Mouse (Mus musculus) lung, postnatal 0 days (tissue): Measurements from ENCODE around the gene Nomo1. TPM values are rescaled to one million over a fixed set of nuclear protein-coding genes. Genes with fewer than 3 reads are reported as not detected.
A peak's percentile ranks its signal among the peaks of the same experiment; 100 is the strongest.

Source experiments
- ATAC-seq: fragments of 200-750 bp; cut with Nextera tagmentation; 2 replicates; pipeline ENCODE4 v1.8.0; 2017; ENCODE audit warnings: moderate library complexity
- DNase-seq: peaks from one replicate; pipeline ENCODE4 v3.0.0-alpha.2; 2016; ENCODE audit warnings: low spot score
- H3K27ac ChIP-seq: fragments of 300-500 bp; sonication (generic); 2 replicates; pipeline ENCODE4 v1.5.1; 2014; ENCODE audit warnings: antibody characterized with exemption, mild to moderate bottlenecking, low read length, mixed read lengths
- H3K27me3 ChIP-seq: fragments of 300-500 bp; sonication (generic); replicated peaks from 2 replicates; pipeline ENCODE4 v1.6.1; 2014; ENCODE audit warnings: low read length, mixed read lengths; ENCODE audit not compliant: insufficient read depth
- H3K36me3 ChIP-seq: fragments of 300-500 bp; sonication (generic); 2 replicates; pipeline ENCODE4 v1.6.1; 2014; ENCODE audit warnings: low read length, mixed read lengths; ENCODE audit not compliant: insufficient read depth
- H3K4me1 ChIP-seq: fragments of 300-500 bp; sonication (generic); 2 replicates; pipeline ENCODE4 v1.6.1; 2014; ENCODE audit warnings: antibody characterized with exemption, low read depth, low read length, mixed read lengths; ENCODE audit not compliant: insufficient read depth
- H3K4me2 ChIP-seq: fragments of 300-500 bp; sonication (generic); replicated peaks from 2 replicates; pipeline ENCODE4 v1.6.1; 2014; ENCODE audit warnings: low read depth, mild to moderate bottlenecking, low read length, moderate library complexity, mixed read lengths
- H3K4me3 ChIP-seq: fragments of 300-500 bp; sonication (generic); 2 replicates; pipeline ENCODE4 v1.5.1; 2014; ENCODE audit warnings: low read depth, low read length
- H3K9ac ChIP-seq: fragments of 300-500 bp; sonication (generic); replicated peaks from 2 replicates; pipeline ENCODE4 v1.6.1; 2014; ENCODE audit warnings: low read depth, mild to moderate bottlenecking
- H3K9me3 ChIP-seq: fragments of 300-500 bp; sonication (generic); 2 replicates; pipeline ENCODE4 v1.6.1; 2016; ENCODE audit warnings: low read length, mixed read lengths
- CTCF ChIP-seq: IDR thresholded peaks from 2 replicates; pipeline ENCODE4 v1.5.1; 2016; ENCODE audit warnings: antibody characterized with exemption, mild to moderate bottlenecking
- EP300 ChIP-seq: IDR thresholded peaks from 2 replicates; pipeline ENCODE4 v1.6.1; 2016; ENCODE audit warnings: antibody characterized with exemption, mild to moderate bottlenecking, control low read depth
- WGBS: fragments of 180-500 bp; shearing (Covaris S2); extraction: QIAGEN DNeasy Blood & Tissue Kit; methylation state at CpG from one replicate; pipeline ENCODE4 v1.1.7; 2014; 5-methylcytosine and 5-hydroxymethylcytosine counted together
- polyA plus RNA-seq: library from polyadenylated mRNA; unstranded; fragments of >200 nt; fragmentation: Nextera tagmentation; extraction: Ambion mirVana; gene quantifications from 2 replicates; pipeline ENCODE4 v1.2.1, GENCODE M21; 2015

The Nomo1 gene
- polyA plus RNA-seq, 1 experiment from 2014 or later: 17.8 TPM

- no peak overlapping the region for H3K4me3 ChIP-seq
- no peaks in the 10 kb centered on the region for H3K4me1 ChIP-seq
- no peaks in the 10 kb centered on the region for H3K27me3 ChIP-seq
- H3K4me2 ChIP-seq: no peak overlapping the region
- no peak overlapping the region for H3K27ac ChIP-seq
- no peaks in the 10 kb centered on the region for H3K9me3 ChIP-seq
- WGBS: 48% methylated on average over 6 of the region's 6 CpGs
- TF ChIP-seq CTCF (no peak), EP300 (no peak)
- ATAC-seq: no peak
- H3K36me3 ChIP-seq: no peaks in the 10 kb centered on the region
- DNase-seq: no peak
- H3K9ac ChIP-seq: no peak overlapping the region
Measured at GRCm38 (mm10) chr7:46124460-46124859, 91.0 kb downstream of the Nomo1 start.

DNA sequence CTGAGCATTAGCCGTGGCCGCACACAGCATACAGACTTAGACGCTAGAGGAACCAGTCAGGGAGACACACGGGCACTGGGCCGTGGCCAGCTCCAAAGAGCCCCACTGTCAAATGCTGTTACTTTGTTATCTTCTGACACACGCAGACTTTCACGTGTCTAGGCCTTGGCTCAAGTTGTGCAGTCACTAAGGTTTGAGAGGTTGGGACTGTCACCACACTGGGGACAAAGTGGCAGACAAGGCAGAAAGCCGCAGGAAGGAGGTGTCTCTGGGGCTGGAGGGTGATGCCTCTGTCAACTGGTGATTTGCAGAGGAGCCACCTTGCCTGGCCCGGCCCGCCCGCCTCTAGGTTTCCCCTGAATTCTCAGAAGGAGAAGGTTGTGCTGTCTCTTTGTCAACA is 91.8 kb downstream of the Nomo1 start:
- no peak for ATAC-seq
- TF ChIP-seq EP300 (no peak), CTCF (no peak)
- H3K4me3 ChIP-seq: no peak overlapping the region
- H3K9me3 ChIP-seq: no peaks in the 10 kb centered on the region
- no peak overlapping the region for H3K9ac ChIP-seq
- H3K4me2 ChIP-seq: no peak overlapping the region
- no peaks in the 10 kb centered on the region for H3K36me3 ChIP-seq
- H3K27me3 ChIP-seq: no peaks in the 10 kb centered on the region
- DNase-seq: no peak
- 68% methylated on average over 11 of the region's 11 CpGs for WGBS
- no peaks in the 10 kb centered on the region for H3K4me1 ChIP-seq
- no peak overlapping the region for H3K27ac ChIP-seq

DNA sequence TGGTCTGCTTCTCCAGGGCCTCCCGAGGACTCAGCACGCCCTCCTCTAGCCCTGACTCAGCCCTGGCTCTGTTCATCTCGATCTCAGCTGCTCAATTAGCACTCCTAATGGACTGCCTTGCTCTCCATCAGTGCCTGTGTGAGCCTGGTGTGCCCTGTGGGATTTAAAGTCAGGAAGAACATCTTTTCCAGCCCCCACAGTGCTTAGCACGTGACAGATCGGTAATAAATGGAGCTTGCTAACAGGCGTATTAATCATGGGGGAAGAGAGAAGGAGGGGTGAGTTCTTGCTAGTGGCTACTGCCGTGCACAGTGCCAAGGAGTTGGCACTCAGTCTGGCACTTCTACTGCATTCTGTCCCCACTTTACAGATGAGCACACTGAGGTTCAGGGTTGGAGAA is 94.7 kb downstream of the Nomo1 start:
- H3K36me3 ChIP-seq: no peaks in the 10 kb centered on the region
- H3K27ac ChIP-seq: no peak overlapping the region
- H3K27me3 ChIP-seq: no peaks in the 10 kb centered on the region
- no peak overlapping the region for H3K4me2 ChIP-seq
- H3K4me1 ChIP-seq: no peaks in the 10 kb centered on the region
- no peak for DNase-seq
- no peak for TF ChIP-seq EP300
- TF ChIP-seq CTCF: no peak
- 34% methylated on average over 7 of the region's 7 CpGs for WGBS
- H3K9me3 ChIP-seq: no peaks in the 10 kb centered on the region
- no peak overlapping the region for H3K4me3 ChIP-seq
- no peak for ATAC-seq
- H3K9ac ChIP-seq: no peak overlapping the region

DNA sequence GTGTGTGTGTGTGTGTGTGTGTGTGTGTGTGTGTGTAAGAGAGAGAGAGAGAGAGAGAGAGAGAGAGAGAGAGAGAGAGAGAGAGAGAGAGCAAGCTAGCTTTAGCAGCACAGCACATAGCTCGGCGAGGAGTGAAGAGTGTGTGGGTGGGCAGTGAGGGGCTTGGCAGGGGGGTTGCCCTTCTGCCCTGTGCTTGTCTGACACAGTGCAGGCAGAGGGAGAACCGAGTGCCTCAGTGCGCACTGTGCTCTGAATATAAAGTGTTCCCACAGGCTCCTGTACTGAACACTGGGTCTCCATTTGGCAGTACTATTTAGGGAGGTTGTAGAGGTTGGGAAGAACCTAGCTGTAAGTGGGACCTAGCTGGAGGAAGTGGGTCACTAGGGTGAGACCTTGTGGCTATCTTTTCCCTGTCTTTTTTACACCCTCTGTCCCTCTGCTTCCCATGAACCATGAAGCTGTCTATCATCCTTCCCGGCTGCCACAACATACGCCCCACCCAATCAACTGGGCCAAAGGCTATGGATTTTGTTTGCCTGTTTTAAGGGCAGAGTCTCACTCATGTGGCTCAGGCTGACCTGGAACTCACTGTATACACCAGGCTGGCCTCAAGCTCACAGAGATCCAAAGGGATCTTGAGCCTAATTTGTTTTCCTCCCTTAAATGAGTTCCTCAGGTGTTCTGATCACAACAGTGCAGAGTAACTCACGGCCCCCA is 96.1 kb downstream of the Nomo1 start:
- no peaks in the 10 kb centered on the region for H3K9me3 ChIP-seq
- WGBS: 45% methylated on average over 7 of the region's 7 CpGs
- no peak overlapping the region for H3K27ac ChIP-seq
- H3K4me2 ChIP-seq: no peak overlapping the region
- H3K36me3 ChIP-seq: no peaks in the 10 kb centered on the region
- H3K4me3 ChIP-seq: no peak overlapping the region
- ATAC-seq (no peak), DNase-seq (no peak)
- H3K9ac ChIP-seq: no peak overlapping the region
- H3K4me1 ChIP-seq: no peaks in the 10 kb centered on the region
- TF ChIP-seq CTCF (no peak), EP300 (no peak)
- no peaks in the 10 kb centered on the region for H3K27me3 ChIP-seq

DNA sequence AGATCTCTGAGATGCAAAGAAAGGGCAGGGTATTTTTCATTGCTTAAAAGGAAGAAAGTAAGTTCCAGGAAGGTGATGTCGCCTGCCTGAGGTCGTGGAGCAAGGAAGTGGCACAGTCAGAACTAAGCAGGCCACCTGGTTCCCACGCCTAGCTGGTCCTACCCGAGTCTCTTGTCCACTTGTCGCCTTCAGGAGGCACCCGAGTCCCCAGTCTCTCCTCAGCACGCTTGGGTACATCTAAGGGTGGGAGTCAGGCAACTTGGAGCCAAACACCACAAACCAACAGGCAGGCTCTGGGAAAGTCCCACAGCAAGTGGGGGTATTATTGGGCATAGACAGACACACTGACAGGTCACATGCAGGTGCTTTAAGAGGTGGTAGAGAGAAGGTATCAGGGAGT is 97.2 kb downstream of the Nomo1 start:
- ATAC-seq: no peak
- TF ChIP-seq EP300 (no peak), CTCF (no peak; the same call in 1 of the 2 replicates)
- no peak overlapping the region for H3K4me2 ChIP-seq
- no peak overlapping the region for H3K9ac ChIP-seq
- WGBS: 41% methylated on average over 7 of the region's 7 CpGs
- H3K27ac ChIP-seq: no peak overlapping the region
- H3K4me3 ChIP-seq: no peak overlapping the region
- no peaks in the 10 kb centered on the region for H3K9me3 ChIP-seq
- no peak for DNase-seq
- no peaks in the 10 kb centered on the region for H3K4me1 ChIP-seq
- H3K27me3 ChIP-seq: no peaks in the 10 kb centered on the region
- no peaks in the 10 kb centered on the region for H3K36me3 ChIP-seq

DNA sequence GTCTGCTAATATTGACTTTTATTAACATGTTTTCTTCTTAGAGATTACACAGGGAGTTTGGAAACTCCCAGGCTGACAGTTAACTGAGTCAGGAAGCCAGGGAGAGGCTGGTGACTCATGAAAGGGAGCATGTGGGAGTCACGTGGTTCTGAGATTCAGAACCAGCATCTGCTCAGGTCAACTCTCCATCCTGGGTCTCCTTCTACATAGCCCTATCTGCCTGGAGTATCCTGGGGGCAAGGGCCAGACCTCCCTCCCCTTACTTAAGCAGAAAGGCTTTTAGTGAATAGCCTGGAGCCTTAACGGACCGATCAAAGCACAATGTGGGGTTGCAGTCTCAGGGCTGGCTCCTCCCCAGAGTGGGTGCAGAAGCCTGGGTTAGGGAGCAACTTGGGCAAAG is 97.8 kb downstream of the Nomo1 start:
- no peak overlapping the region for H3K27ac ChIP-seq
- WGBS: 34% methylated on average over 3 of the region's 3 CpGs
- peak; percentile 58 for DNase-seq
- no peak overlapping the region for H3K4me2 ChIP-seq
- ATAC-seq: peak; percentile 26; the same call in 1 of the 2 replicates
- no peaks in the 10 kb centered on the region for H3K36me3 ChIP-seq
- no peaks in the 10 kb centered on the region for H3K27me3 ChIP-seq
- no peak overlapping the region for H3K9ac ChIP-seq
- no peak for TF ChIP-seq EP300
- TF ChIP-seq CTCF: no peak
- H3K9me3 ChIP-seq: no peaks in the 10 kb centered on the region
- no peak overlapping the region for H3K4me3 ChIP-seq
- no peaks in the 10 kb centered on the region for H3K4me1 ChIP-seq

DNA sequence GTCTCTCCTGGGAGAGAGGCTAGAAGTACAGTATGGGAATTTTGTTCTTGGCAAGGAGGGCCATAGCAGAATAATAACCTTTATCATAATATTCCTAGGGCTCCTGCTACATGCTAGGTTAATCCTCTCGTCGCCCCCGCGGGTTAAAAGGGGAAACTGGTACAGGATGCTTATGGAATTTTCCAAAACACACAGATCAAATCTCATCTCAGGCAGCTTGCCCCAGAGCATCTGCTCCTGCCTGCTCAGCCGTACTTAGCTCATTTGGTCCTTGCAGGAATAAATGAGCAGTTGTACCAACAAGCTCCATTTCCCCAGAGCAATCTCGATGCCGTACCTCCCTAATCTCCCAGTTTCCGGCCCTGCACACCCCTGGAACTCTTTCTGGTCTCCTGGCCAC is 98.3 kb downstream of the Nomo1 start:
- Histone ChIP-seq H3K4me2 (no peak overlapping the region), H3K27me3 (no peaks in the 10 kb centered on the region), H3K27ac (no peak overlapping the region), H3K9me3 (no peaks in the 10 kb centered on the region), H3K4me1 (no peaks in the 10 kb centered on the region), H3K4me3 (no peak overlapping the region), H3K36me3 (no peaks in the 10 kb centered on the region), H3K9ac (no peak overlapping the region)
- WGBS: 63% methylated on average over 8 of the region's 8 CpGs
- ATAC-seq: no peak
- TF ChIP-seq CTCF: no peak
- no peak for TF ChIP-seq EP300
- no peak for DNase-seq
